Mouse (Mus musculus) embryonic fibroblast, embryonic 13.5 days (primary cell): ENCODE results near the gene Dnajc25. TPM values are rescaled to one million over a fixed set of nuclear protein-coding genes. Genes with fewer than 3 reads are reported as not detected.

Experiments
- H3K27ac ChIP-seq: 2 replicates; pipeline ENCODE4 v1.5.1; 2012; ENCODE audit warnings: low read length, control low read depth, inconsistent platforms; ENCODE audit not compliant: insufficient read depth
- H3K4me1 ChIP-seq: 2 replicates; pipeline ENCODE4 v1.6.1; 2011; ENCODE audit warnings: low read length; ENCODE audit not compliant: control insufficient read depth, insufficient read depth
- H3K4me3 ChIP-seq: 2 replicates; pipeline ENCODE4 v1.5.1; 2011; ENCODE audit warnings: mild to moderate bottlenecking, control low read depth, low read length; ENCODE audit not compliant: insufficient read depth
- CTCF ChIP-seq: IDR thresholded peaks from 2 replicates; pipeline ENCODE4 v1.5.1; 2011; ENCODE audit warnings: mild to moderate bottlenecking, control low read depth, low read length, moderate library complexity, borderline replicate concordance; ENCODE audit not compliant: insufficient read depth
- POLR2A ChIP-seq: IDR thresholded peaks from 2 replicates; pipeline ENCODE4 v1.6.1; 2011; ENCODE audit warnings: low read depth, mild to moderate bottlenecking, control low read depth, low read length, moderate library complexity
- polyA plus RNA-seq: library from polyadenylated mRNA; stranded (reverse); fragments of >200 nt; gene quantifications from 2 replicates; pipeline ENCODE4 v1.2.4, GENCODE M21; 2011; ENCODE audit warnings: low read depth; ENCODE audit not compliant: missing spikeins, insufficient read length

Dnajc25 gene
- polyA plus RNA-seq, 1 experiment: 30.3 TPM

DNA sequence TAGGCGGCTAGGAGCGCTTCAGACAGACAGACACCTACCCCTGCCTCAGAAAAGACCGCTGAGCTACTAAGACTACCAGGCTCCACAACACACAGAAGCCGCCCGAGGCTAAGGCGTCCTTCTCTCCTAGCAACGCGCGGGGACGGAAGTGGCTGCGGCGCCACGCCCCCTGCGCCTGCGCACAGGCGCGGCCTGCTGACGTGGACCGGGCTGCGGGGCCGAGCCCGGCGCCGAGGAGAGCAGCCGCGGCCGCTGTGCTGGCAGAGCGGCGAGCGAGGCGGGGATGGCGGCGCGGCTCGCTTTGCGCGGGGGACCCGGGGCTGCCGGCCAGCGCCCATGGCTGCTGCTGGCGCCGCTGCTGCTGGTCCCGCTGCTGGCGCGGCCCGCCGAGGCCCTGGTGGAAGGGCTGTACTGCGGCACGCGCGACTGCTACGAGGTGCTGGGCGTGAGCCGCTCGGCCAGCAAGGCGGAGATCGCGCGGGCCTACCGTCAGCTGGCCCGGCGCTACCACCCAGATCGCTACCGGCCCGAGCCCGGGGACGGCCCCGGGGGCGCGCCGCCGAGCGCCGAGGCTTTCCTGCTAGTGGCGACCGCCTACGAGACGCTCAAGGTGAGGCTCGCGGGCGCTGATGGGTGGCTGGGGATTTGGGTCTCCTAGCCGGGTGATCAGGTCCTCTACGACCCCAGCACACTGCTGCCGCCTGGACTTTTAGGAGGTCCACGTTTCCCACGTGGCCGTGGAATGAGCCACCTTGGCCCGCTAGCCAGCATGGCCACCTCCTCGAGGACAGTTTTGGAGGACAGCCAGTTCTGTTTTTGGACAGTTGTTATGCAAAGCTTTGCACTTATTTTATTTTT lies 8.3 kb downstream of the Dnajc25 start, which contains the start of gene Gm20503:
TSS of gene Gm20503 (plus strand) at position 263 of the 858 bp plus-strand sequence.
- Histone ChIP-seq H3K4me1 (peaks cover 10% of the 10 kb centered on the region), H3K27ac (peak within 1 kb of the TSS; percentile 24), H3K4me3 (peak within 1 kb of the TSS; percentile 85)
- TF ChIP-seq CTCF (no peak), POLR2A (peak; percentile 86)

DNA sequence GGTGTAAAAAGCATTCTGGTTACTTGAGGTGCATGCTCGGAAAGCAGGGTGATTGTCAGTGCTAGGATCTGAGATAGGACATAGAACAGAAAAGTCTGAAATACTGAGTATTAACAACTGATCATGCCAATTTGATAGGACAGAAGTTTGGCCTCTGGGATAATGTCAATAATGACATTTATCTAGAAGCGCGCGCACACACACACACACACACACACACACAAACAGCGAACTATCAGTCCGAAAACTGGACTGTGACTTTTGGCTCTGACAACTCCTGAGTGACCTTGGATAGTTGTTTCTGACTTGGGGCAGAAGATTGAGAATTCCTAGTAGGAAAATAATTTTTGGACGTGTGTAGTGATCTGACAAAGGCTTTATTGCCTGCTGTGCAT lies 8.9 kb downstream of the Dnajc25 start:
- Histone ChIP-seq H3K4me3 (peak overlapping the region; percentile 85), H3K27ac (no peak overlapping the region), H3K4me1 (peaks cover 13% of the 10 kb centered on the region)
- TF ChIP-seq CTCF: no peak

DNA sequence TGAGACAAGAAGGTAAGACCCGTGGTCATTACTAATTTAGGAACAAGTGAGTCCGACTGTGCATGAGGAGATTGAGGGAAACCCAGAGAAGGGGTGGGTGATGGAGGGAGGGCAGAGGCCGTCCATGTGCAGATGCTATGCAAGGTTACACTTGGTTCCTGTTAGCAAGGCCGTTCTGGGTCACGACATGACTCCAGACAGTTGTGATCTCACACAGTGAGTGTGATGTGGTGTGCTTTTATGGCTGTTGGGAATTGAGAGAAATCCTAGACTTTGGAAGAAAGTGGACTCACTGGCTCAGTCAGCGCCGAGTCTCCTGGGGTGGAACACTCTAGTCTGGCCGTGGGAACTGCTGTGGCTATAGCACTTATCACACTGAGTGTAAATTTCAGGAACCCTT lies 11.3 kb downstream of the Dnajc25 start:
- TF ChIP-seq POLR2A: no peak
- no peak for TF ChIP-seq CTCF
- H3K27ac ChIP-seq: no peak overlapping the region
- no peak overlapping the region for H3K4me3 ChIP-seq
- H3K4me1 ChIP-seq: peaks cover 13% of the 10 kb centered on the region

DNA sequence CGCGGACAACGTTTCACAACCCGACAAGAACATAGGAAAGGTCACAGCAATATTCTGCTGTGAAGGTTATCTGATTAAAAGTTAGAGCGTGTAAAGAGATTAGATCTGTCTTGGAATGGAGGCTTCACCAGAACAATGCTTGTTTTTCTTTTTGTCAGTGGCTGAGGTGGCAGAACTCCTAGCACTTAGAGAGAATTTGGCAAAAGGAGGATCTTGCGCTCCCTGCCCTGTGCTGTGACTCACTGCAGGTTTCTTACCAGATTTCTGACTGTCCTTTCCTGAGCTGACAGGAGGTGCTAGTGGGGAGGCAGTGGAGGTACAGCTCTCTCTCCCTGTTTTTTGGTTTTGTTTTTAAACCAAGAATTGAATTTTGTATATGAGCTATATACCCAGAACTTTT lies 12.2 kb downstream of the Dnajc25 start:
- H3K4me1 ChIP-seq: peaks cover 13% of the 10 kb centered on the region
- no peak for TF ChIP-seq POLR2A
- no peak for TF ChIP-seq CTCF
- no peak overlapping the region for H3K4me3 ChIP-seq
- H3K27ac ChIP-seq: no peak overlapping the region

DNA sequence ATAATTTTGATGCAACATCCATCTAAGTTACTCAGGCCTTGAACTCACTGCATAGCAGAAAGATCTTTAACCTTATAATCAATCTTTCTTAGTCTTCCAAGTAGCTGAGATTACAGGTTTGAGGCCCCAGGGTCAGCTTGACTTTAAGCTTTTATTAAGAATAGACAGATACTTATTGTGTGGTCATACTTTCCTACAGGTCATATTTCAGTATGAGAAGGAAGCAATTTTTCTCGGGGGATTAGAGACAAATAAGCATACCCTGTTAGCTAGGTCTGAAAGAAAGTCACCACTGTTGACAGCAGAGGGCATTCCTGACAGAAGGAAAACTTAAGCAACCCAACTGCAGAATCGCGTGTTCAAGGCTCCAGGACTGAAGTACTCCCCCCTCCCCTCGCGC lies 13.1 kb downstream of the Dnajc25 start:
- Histone ChIP-seq H3K4me3 (no peak overlapping the region), H3K27ac (no peak overlapping the region), H3K4me1 (peaks cover 13% of the 10 kb centered on the region)
- TF ChIP-seq POLR2A: no peak
- no peak for TF ChIP-seq CTCF

DNA sequence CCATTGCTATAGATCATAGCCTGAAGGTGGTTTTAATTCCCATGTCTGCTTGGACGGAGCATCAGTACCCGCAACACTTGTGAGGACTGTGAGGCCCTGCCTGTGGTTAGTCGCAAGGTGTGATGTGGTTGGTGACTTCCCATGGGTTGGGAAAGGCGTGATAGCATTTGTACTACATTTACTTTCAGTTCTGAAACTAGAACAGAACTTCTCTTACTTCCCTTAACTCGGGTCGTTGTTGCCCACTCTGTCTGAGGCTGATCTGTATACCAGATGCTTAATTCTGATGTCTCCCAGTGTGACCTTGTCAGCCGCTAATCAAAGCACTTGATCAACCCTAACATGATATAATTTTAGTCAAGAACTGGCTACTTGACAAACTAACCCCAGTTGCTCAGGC lies 14.3 kb downstream of the Dnajc25 start:
- Histone ChIP-seq H3K4me1 (peaks cover 13% of the 10 kb centered on the region), H3K4me3 (no peak overlapping the region), H3K27ac (no peak overlapping the region)
- no peak for TF ChIP-seq POLR2A
- no peak for TF ChIP-seq CTCF

DNA sequence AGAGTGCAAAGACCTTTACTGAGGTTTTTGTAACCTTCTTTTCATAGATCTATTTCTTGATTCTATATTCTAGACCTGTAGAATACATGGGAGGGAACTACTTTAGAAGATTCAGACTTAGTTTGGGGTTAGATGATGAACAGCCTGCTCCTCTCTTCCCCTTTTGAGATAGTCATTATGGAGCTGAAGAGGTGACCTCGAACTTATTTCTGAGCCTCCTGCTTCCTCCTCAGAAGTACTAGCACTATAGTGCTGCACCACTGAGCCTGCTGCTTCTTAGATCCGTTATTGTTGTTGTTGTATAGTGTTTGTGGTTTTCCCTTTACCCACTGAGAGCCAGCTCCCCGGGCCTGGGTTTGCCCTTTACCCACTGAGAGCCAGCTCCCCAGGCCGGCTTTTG lies 14.8 kb downstream of the Dnajc25 start:
- TF ChIP-seq CTCF (no peak), POLR2A (no peak)
- Histone ChIP-seq H3K27ac (no peak overlapping the region), H3K4me3 (no peak overlapping the region), H3K4me1 (peaks cover 13% of the 10 kb centered on the region)

DNA sequence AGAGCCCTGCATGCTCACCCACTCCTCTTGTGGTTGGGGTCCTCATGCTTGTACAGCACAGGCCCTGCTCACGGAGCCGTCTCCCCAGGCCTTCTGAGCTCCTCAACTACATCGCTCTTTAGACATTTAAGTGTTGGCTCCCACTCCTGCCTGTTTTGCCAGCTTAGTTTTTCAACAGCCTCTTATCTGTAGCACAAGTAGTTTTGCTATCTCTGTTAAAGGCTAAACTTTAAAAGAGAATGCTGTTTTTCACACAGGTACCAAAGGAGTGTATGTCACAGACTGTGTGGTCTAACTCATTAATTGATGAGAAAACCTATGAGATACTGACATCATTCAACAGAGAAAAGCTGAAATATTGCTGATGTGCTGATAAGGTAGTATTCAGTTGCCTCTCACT lies 16.6 kb downstream of the Dnajc25 start:
- no peak for TF ChIP-seq CTCF
- TF ChIP-seq POLR2A: no peak
- peaks cover 10% of the 10 kb centered on the region for H3K4me1 ChIP-seq
- no peak overlapping the region for H3K4me3 ChIP-seq
- H3K27ac ChIP-seq: no peak overlapping the region

DNA sequence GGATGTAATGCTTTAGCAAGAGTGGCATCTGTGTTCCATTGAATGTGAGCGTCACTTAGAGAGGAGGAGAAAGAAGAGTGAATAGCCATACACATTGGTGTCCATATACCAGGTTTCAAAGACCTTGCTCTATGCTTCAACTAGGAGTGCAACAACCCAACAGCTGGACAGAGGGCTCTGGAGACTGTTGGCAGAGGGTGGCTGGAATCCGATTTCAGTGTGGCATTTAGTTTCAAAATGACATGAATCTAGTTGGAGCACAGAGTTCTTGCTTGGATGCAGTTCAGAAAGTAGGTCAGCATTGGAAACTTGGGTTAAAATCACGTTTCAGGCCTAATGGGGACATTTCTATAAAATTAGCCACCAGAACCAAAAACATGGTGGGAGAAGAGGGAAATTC lies 20.3 kb downstream of the Dnajc25 start:
- TF ChIP-seq POLR2A (no peak), CTCF (no peak)
- Histone ChIP-seq H3K4me1 (no peaks in the 10 kb centered on the region), H3K4me3 (no peak overlapping the region), H3K27ac (no peak overlapping the region)

DNA sequence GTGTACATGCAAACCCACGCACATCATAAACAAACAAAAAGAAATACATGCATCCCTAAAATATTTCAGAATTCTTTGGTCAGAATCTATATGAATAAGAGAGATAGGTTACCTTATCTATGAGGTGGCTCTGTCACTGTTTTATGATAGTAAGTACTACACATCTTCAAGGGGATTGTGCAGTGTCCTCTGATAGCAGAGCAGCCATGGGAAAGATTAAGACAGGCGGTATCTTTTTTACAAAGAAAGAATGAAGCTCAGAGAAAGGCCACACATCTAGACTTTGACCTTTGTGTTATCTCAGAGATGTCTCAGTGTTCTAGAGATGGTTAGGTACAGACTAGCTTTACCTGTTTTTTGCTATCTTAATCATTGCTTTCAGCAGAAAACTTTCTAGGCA lies 22.1 kb downstream of the Dnajc25 start:
- no peak overlapping the region for H3K4me3 ChIP-seq

DNA sequence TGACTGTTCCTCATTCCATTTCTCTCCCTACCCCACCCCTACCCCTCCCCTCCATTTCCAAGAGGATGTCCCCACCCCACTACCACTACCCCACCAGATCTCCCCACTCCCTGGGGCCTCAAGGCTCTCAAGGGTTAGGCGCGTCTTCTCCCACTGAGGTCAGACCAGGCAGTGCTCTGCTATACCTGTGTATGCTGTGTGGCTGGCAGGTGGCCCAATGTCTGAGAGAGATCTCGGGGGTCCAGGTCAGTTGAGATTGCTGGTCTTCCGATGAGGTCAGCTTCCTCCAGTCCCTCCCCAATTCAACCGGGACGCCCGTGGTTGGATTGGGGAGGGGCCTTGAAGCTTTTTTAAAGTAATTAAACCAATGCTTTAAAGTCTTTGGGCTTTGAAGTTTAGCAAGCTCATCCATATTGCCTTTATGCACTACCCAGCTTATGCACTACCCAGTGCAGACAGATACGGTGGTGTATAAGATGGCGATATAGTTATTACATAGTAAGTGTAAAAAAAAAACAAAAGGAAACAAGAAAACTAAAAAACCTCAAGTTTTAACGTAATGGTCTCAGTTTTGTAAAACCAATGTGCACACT lies 39.6 kb downstream of the Dnajc25 start:
- Histone ChIP-seq H3K27ac (no peak overlapping the region), H3K4me3 (peak overlapping the region; percentile 60), H3K4me1 (no peaks in the 10 kb centered on the region)
- TF ChIP-seq CTCF (no peak), POLR2A (no peak)

More for the DNA sequence above, 22.1 kb downstream of the Dnajc25 start:
- TF ChIP-seq CTCF (no peak), POLR2A (no peak)
- Histone ChIP-seq H3K27ac (no peak overlapping the region), H3K4me1 (no peaks in the 10 kb centered on the region)
